Mouse (Mus musculus) naive thymus-derived CD4-positive, alpha-beta T cell, adult 2 months (primary cell): Measurements from ENCODE around the gene Sft2d2.

Source experiments
- DNase-seq: peaks from one replicate; pipeline ENCODE4 v3.0.0-alpha.2; 2011; ENCODE audit warnings: low read depth

The Sft2d2 gene

DNA sequence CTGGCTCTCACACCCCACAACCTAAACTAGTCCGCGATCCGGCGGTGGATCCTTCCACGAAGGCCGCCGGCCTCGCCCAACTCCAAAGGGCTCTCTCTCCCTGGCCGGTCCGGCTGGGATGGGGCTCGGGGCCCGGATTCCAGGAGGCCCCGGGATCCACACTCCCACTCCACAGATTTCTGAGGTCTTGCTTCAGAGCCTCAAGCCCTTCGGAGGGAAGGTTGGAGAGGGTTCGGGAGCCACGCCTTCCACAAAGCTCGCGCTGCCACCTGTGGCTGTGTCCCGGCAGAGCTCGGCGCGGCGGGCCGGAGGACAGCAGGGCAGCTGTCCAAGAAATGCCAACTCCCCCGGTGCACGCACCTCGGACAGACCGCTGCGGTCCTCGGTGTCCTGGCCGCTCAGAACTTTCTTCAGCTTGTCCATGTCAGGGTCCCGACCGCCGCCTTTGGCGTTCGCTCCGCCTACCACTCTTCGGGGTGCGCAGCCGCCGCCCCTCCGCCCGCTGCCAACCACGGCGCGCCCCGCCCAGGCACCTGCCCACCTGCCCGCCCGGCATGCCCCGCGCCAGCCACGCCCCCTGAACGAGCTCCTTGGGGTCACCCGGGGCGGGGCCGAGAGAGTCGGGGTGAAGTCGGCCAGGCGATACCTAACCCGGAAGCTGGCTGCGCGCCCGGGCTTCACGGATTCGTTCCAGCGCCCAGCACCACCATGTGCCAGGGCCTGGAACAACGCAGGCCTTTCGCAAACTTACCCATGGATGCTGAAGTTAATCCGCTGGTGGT lies at the start of gene Sft2d2:
Gene Sft2d2, minus strand, starts transcription at position 559 of the 782 bp plus-strand sequence.
- peak; percentile 95 for DNase-seq

DNA sequence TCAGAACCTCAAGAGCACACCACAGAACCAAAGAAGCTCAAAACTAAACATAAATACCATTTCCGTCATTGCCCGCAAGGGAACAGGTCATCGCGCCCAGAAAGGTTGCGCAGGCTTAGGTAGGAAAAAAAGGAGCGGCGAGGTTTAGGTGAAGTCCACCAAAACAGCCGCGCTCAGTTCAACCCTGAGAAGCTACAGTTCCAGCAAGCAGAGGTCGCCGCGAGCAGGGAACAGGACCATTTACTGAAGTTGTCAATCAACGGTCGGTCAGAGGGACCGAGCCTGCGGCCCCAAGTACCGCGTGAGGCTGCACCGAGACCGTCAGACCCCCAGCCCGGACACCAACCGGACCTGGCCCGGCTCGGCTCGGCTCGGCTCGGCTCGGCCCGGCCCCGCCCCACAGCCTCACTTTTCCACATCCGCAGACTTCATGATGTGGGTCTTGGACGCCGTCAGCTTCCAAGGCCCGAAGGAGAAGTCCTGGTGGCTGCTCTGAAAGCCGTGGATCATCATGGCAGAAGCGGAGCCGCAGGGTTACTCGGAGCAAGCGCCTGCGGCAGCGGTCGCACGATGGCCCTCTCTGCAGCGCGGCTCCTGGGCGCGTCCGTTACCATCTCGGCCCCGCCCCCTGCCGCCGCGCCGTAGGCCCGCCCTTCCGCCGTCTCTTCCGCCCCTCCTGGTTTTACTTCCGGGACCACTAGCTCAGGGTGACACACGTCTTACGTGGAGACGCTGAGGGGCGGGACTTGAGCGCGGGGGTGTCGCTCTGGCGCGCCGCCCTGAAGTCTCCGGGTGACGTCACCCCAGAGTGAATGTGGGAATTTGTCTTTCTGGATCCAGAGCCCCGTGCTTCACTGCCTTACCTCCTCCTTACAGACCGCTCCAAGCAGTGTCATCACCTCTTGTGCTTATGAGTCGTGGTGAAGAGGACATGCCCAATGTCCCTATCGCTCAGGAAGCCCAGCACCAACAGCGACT lies 42.4 kb upstream of the Sft2d2 start, which contains the start of gene Tiprl:
Gene Tiprl, minus strand, starts transcription at position 676 of the 978 bp plus-strand sequence.
- DNase-seq, result peak; percentile 97

GRCm38 (mm10) chr1:165235846-165236245 lies 41.6 kb upstream of the Sft2d2 start:
- DNase-seq, result no peak

DNA sequence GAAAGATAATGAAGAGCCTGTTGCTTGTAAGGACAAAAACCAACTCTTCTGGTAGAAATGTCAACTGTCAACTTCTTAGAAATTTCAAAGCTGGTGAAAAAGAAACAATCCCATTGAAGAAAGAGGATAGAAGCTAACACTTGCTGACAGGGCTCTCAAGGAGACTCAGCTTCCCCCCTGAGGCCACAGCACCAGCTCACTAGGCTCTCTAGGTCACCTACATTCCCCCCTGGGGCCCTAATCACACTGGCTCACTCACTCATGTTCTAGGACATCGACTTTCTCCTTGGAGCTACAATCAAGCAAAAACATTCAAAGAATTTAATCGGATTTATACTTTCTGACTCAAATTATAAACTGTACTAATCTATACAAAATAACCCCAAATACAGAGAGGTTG lies 39.6 kb upstream of the Sft2d2 start:
- no peak for DNase-seq

- peak; percentile 37 for DNase-seq
Measured at GRCm38 (mm10) chr1:165230691-165231090, 36.5 kb upstream of the Sft2d2 start.

GRCm38 (mm10) chr1:165229577-165229976 lies 35.3 kb upstream of the Sft2d2 start:
- no peak for DNase-seq

GRCm38 (mm10) chr1:165217023-165217589 lies 22.9 kb upstream of the Sft2d2 start:
- DNase-seq, result no peak

GRCm38 (mm10) chr1:165215831-165216230 lies 21.6 kb upstream of the Sft2d2 start:
- DNase-seq, result no peak

GRCm38 (mm10) chr1:165205591-165205990 lies 11.4 kb upstream of the Sft2d2 start:
- DNase-seq, result no peak

DNA sequence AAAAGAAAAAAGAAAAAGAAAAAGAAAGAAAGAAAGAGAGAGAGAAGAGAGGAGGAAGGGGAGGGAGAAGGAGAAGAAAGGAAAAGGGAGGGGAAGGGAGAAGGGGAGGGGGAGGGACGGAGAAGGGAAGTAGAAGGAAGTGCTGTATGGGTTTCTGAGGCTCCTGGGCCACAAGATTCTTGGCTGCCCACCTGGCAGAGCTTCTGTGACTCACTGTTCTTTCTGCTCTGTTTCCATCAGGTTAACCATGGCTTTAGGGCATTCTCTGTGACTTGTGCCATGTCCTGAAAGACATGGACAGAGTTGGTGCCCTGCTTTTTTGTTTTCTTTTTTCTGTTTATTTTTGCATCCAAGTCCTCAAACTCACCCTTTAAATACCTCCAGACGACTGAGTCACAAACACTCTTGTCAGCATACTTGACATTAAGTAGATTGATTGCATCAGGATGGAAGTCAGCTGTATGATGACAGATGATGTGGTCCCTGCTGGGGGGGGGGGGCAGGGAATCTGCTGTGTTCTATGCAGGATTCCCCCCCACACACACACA lies 9.3 kb upstream of the Sft2d2 start:
- no peak for DNase-seq

GRCm38 (mm10) chr1:165201445-165202012 lies 7.3 kb upstream of the Sft2d2 start:
- DNase-seq, result no peak

DNA sequence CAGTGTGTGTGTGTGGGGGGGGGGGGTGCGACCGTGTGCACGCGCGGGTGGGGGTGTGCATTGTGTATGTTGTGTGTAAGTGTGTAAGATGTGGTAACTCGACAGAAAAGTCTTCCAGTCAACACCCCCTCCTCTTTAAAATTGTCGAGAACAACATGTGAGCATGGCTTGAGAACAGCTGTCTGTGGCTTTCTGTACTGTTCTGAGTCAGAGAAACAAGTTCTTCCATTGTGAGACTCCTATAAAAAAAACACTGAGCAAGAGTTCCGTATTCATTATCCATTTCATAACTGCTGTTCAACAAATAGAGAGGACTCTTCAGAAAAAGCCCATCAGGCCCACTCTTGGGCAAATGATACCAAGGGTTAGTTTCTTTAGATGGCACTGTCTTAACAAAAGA lies 6.5 kb upstream of the Sft2d2 start:
- DNase-seq, result no peak

GRCm38 (mm10) chr1:165199639-165200038 lies 5.4 kb upstream of the Sft2d2 start:
- no peak for DNase-seq

- no peak for DNase-seq
Measured at GRCm38 (mm10) chr1:165198951-165199350, 4.7 kb upstream of the Sft2d2 start.

DNA sequence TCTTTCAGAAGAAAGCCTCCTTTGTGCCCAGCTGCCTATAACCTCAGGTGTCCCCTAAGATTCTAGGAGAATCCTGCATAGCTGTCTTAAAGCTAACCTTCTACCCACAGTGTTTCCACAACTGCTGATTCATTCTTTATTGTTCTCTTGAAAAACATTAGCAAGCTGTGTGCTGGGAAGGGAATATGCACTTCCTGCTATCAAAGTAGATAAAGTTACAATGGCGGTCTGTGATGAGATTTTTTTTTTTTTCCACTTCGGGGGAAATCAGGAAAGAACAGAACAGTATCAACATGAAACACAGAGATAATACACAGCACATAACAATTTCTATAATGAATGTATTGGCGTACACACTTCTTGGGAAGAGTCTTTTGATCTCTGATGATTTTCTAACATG lies 3.6 kb upstream of the Sft2d2 start:
- DNase-seq, result no peak

- DNase-seq, result peak; percentile 39
Measured at GRCm38 (mm10) chr1:165195396-165195960, 1.2 kb upstream of the Sft2d2 start.

DNA sequence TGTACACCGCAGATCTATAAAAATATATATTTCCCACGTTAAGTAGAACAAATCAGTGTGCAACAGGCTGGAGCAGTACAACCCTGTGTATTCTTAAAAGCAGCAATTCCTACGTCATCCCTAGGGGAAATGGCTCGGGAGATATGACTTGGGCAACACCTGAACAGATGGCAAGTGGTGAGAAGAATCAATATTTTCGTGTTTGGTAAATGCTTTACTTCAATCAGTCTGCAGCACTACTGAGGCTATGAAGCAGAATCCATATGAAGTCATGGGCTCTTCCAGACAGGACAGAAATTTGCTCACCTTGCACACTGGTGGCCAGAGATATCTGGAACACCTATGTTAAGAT lies 400 bp upstream of the Sft2d2 start:
- no peak for DNase-seq

- DNase-seq, result peak; percentile 58
Measured at GRCm38 (mm10) chr1:165193426-165193825, 812 bp downstream of the Sft2d2 start.

- DNase-seq, result no peak
Measured at GRCm38 (mm10) chr1:165192714-165193264, 1.4 kb downstream of the Sft2d2 start.

GRCm38 (mm10) chr1:165192102-165192501 lies 2.1 kb downstream of the Sft2d2 start:
- peak; percentile 32 for DNase-seq

DNA sequence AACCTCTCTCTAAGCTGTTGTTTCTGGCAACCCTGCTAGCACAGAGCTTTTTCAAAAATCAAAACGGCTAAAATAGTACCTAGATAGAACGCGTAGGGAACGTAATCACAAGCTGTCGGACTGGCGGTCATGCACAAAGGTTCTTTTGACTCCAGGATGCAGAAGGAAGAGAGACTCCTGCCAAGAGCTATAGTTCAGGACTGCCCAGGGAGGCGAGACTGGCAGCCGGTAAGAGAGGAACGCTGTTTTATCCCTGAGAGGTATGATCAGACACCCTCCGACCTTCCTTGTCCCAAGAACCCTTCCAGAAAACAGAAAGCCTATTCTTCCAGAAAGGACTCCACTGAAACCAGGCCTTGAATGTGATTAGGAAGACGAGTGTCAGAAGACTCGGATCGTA lies 2.6 kb downstream of the Sft2d2 start:
- no peak for DNase-seq
